Mouse (Mus musculus): ENCODE measurements at regions not wholly inside any gene's neighbourhood (a gene's known extent, or its start where the extent isn't known, plus 50 kb on each side); places are given as distances from the start of the nearest gene placed in this dataset.

- DNase-seq: no peak
- intact Hi-C loops (cut with DNase I): no loop called here
Observed at GRCm38 (mm10) chr12:107129232-107129631, 359.2 kb upstream of the 3110018I06Rik start.

DNA sequence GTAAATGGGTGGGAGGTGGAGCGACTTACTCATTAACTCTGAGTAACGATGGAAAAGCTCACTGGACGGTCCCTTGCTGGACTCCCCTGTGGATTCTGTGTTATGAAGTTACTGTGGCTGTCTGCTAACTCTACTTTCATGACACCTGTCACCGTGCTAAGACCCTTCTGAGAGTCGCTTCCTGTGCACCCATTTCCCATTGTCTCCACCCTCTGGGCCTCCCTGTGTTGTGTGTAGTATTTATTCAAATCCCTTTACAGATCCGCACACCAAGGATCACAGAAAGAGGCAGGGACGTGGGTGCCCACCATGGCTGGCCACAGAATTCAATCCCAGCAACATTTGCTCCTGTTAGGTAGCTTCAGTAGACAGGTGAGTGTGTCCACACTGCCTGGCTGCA is 357.1 kb upstream of the 3110018I06Rik start:
- DNase-seq: no peak
- intact Hi-C loops (cut with DNase I): no loop called here

- intact Hi-C loops (cut with DNase I): no loop called here
- no peak for DNase-seq
Observed at GRCm38 (mm10) chr12:107131841-107132240, 356.6 kb upstream of the 3110018I06Rik start.

- no peak for DNase-seq
- intact Hi-C loops (cut with DNase I): no loop called here
Observed at GRCm38 (mm10) chr12:107132501-107132900, 355.9 kb upstream of the 3110018I06Rik start.

DNA sequence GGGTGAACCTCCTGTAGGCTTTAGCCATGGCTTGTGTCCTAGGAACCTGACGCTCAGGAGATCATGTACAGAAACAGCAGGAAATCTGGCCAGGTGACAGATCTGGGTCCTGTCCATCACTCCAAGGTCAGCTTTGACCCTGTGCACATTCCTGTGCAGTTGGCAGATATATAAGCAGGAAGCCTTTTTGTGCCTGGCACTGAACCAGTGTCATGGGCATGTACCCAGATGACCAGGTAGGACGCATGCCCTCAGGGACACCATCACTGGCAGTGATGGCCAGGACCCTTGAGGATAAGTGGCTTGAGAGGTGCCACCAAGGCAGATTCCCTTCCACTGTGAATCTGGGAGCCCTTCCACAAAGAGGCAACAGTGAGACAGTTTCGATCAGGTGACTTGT is 354.1 kb upstream of the 3110018I06Rik start:
- no peak for DNase-seq
- intact Hi-C loops (cut with DNase I): no loop called here

DNA sequence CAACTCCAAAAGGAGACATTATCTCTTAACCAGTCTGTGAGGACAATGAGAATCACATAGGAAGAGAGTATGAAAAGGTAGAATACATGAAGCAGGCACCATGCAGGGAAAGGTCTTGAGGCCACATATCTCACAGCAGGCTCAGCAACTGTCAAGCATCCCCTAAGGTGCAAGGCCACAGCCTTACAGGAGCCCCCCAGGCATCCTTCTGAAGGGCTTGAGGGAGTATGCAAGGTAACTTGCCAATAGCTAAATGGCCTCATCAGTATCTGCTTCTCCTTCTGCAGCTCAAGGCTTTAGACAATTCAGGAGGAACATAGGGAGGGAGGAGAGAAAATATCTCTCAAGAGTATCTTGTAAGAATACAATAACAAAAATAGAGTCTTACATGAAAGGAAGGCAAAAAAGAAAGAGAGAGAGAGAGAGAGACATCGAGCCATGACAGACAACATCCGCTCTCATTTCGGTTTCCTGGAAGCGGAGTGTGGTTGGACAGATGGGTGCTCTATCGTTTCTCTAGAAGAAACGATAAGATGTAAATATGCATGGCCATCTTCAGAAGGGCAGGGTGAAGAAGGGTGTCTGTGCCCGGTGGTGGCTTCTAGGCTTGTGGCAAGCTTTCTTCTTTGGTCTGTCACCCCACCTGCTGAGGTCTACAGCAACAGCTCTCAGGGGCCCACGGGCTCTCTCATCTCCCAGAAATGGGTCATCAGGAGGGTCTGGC is 349.6 kb upstream of the 3110018I06Rik start:
- DNase-seq: no peak
- intact Hi-C loops (cut with DNase I): no loop called here

GRCm38 (mm10) chr12:107140957-107141595 is 347.4 kb upstream of the 3110018I06Rik start:
- no peak for DNase-seq
- intact Hi-C loops (cut with DNase I): no loop called here

DNA sequence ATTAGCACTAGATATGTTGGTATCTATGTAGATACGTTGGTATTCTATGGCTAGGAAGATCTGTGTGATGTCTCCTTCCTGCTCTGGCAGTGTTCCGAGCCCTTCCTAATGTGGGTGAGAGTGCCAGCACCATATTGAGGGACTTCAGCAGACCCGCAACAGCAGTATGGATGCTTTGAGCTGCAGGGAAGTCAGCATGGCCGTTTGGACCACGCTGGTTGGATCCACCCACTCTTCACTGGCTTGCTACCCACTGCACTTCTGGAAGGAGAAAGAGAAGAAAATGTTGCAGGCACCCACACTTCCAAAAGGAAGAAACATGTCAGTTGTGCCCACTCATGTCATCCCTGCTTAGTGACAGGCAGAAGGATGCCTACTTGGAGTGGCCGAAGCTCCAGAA is 346.2 kb upstream of the 3110018I06Rik start:
- no peak for DNase-seq
- intact Hi-C loops (cut with DNase I): no loop called here

- DNase-seq: no peak
- intact Hi-C loops (cut with DNase I): no loop called here
Observed at GRCm38 (mm10) chr12:107146608-107147121, 341.8 kb upstream of the 3110018I06Rik start.

DNA sequence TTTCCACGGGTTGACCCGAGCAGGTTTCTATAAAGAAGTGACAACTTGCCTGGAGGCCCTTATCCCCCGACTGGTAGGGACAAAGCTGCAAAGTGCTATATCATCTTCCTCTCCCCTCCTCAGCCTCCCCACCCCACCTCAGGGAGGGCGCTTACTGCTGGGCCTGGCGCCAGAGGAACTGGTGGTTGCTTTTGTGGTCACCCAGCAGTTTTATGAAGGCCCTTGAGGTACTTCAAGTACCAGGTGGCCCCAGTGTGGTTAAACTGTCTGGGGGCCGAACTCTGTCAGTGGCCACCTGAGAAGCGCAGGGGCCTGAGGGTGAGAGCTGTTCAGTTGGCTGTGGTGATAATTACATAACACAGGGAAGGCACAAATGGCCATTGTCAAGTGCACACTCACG is 340.0 kb upstream of the 3110018I06Rik start:
- intact Hi-C loops (cut with DNase I): no loop called here
- DNase-seq: no peak

- intact Hi-C loops (cut with DNase I): no loop called here
- DNase-seq: no peak
Observed at GRCm38 (mm10) chr12:107151089-107151488, 337.3 kb upstream of the 3110018I06Rik start.

DNA sequence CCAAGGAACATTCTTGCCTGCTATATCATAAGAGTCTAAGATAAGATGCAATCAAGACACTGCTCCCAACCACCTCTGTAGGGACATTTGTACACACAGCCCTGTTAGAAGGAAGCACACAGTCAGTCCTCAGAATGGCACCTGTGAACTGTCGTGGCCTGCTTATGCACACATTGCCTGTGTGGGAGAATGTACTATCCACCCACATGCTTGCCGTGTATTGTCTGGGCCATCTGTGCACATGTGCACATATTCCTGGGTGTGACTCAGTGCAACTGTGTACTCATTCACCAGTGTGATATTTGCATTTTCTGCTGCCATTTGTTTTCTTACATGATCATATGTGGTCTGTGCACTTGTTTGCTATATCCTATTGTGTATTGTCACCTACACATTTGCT is 333.8 kb upstream of the 3110018I06Rik start:
- intact Hi-C loops (cut with DNase I): no loop called here
- no peak for DNase-seq

GRCm38 (mm10) chr12:107156791-107157428 is 331.5 kb upstream of the 3110018I06Rik start:
- DNase-seq: no peak
- intact Hi-C loops (cut with DNase I): no loop called here

DNA sequence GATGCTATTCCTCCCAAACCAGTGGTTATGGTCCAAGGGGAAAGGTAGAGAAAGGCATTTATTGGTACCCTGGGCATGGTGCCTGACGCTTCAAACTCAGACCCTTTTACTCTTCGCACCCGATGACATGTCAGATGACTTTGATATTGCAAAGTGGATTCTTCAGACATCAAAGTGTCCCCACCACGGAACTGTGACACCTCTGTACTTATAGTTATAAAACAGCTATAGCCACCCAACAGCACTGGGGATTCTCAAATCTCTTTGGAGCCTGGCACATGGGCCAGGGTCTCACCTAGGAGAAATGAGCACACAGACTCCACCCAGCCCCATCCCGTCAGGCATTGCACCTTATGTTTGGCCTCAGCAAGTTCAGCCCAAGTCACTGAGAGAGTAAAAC is 329.3 kb upstream of the 3110018I06Rik start:
- intact Hi-C loops (cut with DNase I): no loop called here
- no peak for DNase-seq

DNA sequence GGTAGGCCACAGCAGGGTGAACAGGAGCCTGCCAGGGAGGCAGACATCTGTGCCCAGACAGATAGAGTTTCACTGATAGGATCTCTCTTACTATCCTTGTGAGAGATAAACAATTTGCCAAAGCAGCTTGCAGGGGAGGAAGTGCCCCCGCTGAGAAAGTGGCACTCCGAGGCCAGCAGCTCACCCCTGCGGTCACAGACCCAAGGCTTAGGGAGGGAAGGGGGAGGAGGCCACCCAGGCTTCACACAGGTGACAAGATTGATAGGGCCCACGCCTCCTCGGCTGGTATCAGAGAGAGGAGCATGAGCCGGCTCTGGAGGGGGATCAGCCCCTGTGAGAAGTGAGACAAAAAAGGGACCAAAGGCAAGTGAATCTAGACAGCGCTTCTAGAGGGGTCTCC is 328.3 kb upstream of the 3110018I06Rik start:
- intact Hi-C loops (cut with DNase I): no loop called here
- no peak for DNase-seq

DNA sequence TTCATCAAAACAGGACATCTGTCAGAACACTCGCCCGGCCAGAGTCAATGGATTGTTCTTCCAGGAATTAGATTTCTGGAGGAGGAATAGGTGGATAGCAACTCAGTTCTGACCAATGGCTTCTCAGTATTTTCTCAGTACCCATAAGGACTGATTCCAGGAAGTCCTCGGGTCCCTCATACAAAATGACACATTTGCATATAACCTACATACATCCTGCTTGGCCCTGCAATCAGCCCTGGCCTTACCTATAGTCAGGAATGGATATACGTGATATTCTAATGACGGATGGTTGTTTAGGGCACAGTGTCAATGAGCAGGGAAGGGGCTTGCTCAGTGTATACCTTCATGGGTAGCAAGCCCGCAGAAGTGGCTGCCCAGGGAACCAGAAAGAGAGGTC is 327.8 kb upstream of the 3110018I06Rik start:
- intact Hi-C loops (cut with DNase I): no loop called here
- DNase-seq: no peak

- intact Hi-C loops (cut with DNase I): no loop called here
- DNase-seq: no peak
Observed at GRCm38 (mm10) chr12:107170926-107171325, 317.5 kb upstream of the 3110018I06Rik start.

DNA sequence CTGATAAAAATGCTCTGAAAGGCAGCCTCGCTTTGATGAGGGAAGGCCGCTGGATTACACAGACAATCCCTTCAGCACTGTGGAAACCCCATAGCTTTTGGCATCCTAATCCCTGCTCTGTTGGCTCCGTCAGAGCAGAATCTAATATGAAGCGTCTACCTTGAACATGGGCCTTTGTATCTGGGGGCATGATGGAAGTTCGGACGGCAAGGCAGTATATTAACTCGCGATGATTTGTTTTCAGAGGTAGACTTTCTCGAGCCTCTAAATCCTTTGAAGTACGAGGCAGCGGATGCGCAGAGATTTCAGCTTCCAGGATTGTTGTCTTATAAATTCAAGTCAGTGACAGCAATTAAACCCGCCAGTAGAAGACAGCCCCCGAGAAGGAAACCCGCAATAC is 316.8 kb upstream of the 3110018I06Rik start:
- DNase-seq: no peak
- intact Hi-C loops (cut with DNase I): no loop called here

DNA sequence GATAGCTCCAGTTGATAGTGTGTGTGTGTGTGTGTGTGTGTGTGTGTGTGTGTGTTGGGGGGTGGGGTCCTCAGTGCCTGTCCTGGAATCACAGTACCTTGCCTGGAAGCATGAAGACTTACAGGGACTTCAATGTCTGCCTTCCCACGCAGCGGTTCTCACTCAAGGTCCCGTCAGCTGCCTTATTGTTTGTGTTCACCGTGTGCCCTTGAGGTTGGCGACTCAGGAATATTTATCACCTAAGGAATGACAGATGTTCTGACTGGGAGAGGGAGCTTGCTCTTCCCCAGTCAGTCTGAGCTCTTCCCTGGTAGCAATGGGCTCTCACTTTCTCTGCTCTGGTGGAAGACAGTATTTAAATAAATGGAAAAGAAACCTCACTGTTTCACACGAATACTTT is 309.8 kb upstream of the 3110018I06Rik start:
- DNase-seq: no peak
- intact Hi-C loops (cut with DNase I): no loop called here

DNA sequence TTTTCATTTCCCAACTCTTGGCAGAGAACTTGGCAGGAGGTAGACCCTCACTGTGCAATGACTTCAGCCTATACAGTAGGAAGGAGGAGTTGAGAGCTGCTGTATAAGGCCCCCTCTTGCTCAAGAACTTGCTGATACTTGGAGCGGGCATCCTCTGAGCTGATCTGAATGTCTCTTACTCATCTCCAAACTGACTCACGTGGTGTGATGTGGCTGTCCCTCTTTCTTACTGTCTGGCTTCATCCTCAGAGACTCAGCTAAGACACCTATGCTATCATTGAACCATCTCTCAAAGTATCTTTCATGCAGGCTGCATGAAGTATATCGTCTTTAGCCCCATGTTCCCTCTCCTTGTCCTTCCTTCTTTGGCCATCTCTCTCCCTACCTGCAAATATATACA is 307.9 kb upstream of the 3110018I06Rik start:
- DNase-seq: no peak
- intact Hi-C loops (cut with DNase I): no loop called here

DNA sequence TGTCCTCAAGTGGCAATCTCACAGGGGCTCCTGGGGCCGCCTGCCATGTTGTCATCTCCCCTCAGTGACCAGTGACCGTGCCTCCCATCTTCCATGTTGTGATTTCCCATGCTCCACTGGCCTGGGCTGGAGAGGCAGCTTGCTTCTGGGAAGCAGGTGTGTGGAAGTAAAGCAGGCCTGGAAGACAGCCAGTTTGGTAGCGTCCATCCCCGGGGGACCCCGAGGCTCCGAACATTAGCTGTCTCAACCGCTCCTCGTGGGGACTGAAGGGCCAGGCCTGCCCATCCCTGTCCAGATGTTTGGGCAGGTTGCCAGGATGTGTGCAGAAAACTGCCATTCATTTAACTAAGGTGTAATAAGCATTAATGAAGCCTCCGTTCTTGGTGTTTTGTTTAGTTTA is 307.1 kb upstream of the 3110018I06Rik start:
- DNase-seq: peak; percentile 49
- intact Hi-C loops (cut with DNase I): no loop called here

GRCm38 (mm10) chr12:107182091-107182655 is 306.3 kb upstream of the 3110018I06Rik start:
- DNase-seq: no peak
- intact Hi-C loops (cut with DNase I): no loop called here

Measured in left cerebral cortex, postnatal 4 days (tissue).